Mouse (Mus musculus) stomach, embryonic 15.5 days (tissue): ENCODE measurements around the gene Lrrc75b. TPM values are rescaled to one million over a fixed set of nuclear protein-coding genes. Genes with fewer than 3 reads are reported as not detected.
A peak's percentile ranks its signal among the peaks of the same experiment; 100 is the strongest.
"Not testable (repeated sequence)": the region's sequence is repeated elsewhere in the genome, so short reads cannot be mapped to it uniquely, and the experiment has no call there.

ENCODE experiments used
- ATAC-seq: fragments of 200-750 bp; cut with Nextera tagmentation; 2 replicates; pipeline ENCODE4 v1.8.0; 2017; ENCODE audit warnings: low read depth, moderate number of reproducible peaks, moderate TSS enrichment; ENCODE audit not compliant: insufficient read depth, low FRiP score
- H3K27ac ChIP-seq: fragments of 300-500 bp; sonication (generic); 2 replicates; pipeline ENCODE4 v1.5.1; 2015; ENCODE audit warnings: mild to moderate bottlenecking, inconsistent platforms
- H3K27me3 ChIP-seq: fragments of 300-500 bp; sonication (generic); replicated peaks from 2 replicates; pipeline ENCODE4 v1.6.1; 2015; ENCODE audit warnings: inconsistent platforms
- H3K36me3 ChIP-seq: fragments of 300-500 bp; sonication (generic); 2 replicates; pipeline ENCODE4 v1.6.1; 2015; ENCODE audit warnings: inconsistent platforms
- H3K4me1 ChIP-seq: fragments of 300-500 bp; sonication (generic); 2 replicates; pipeline ENCODE4 v1.6.1; 2015; ENCODE audit warnings: inconsistent platforms
- H3K4me2 ChIP-seq: fragments of 300-500 bp; sonication (generic); 2 replicates; pipeline ENCODE4 v1.6.1; 2015; ENCODE audit warnings: mild to moderate bottlenecking, inconsistent platforms
- H3K4me3 ChIP-seq: fragments of 300-500 bp; sonication (generic); replicated peaks from 2 replicates; pipeline ENCODE4 v1.5.1; 2015; ENCODE audit warnings: inconsistent platforms
- H3K9ac ChIP-seq: fragments of 300-500 bp; sonication (generic); 2 replicates; pipeline ENCODE4 v1.6.1; 2015; ENCODE audit warnings: inconsistent platforms
- H3K9me3 ChIP-seq: fragments of 300-500 bp; sonication (generic); 2 replicates; pipeline ENCODE4 v1.6.1; 2016; ENCODE audit warnings: inconsistent platforms
- WGBS: fragments of 180-500 bp; shearing (Covaris S2); methylation state at CpG from one replicate; pipeline ENCODE4 v1.1.7; 2015; 5-methylcytosine and 5-hydroxymethylcytosine counted together
- polyA plus RNA-seq: library from polyadenylated mRNA; unstranded; fragments of >200 nt; fragmentation: Nextera tagmentation; extraction: Ambion mirVana; gene quantifications from 2 replicates; pipeline ENCODE4 v1.2.1, GENCODE M21; 2015

The Lrrc75b gene
- polyA plus RNA-seq, 1 experiment from 2014 or later: 1.6 TPM

GRCm38 (mm10) chr10:75587781-75588180, 27.7 kb upstream of the Lrrc75b start:
- no peak overlapping the region for H3K27ac ChIP-seq
- H3K4me1 ChIP-seq: peaks cover 28% of the 10 kb centered on the region
- no peak overlapping the region for H3K9ac ChIP-seq
- H3K36me3 ChIP-seq: no peaks in the 10 kb centered on the region
- H3K9me3 ChIP-seq: no peaks in the 10 kb centered on the region
- WGBS: 84% methylated on average over 4 of the region's 4 CpGs
- no peak overlapping the region for H3K4me2 ChIP-seq
- ATAC-seq: no peak
- H3K4me3 ChIP-seq: no peak overlapping the region
- no peaks in the 10 kb centered on the region for H3K27me3 ChIP-seq

- no peak for ATAC-seq
- Histone ChIP-seq H3K27ac (no peak overlapping the region), H3K4me1 (peaks cover 23% of the 10 kb centered on the region), H3K36me3 (no peaks in the 10 kb centered on the region), H3K4me2 (no peak overlapping the region; the same call in 1 of the 2 replicates), H3K9me3 (no peaks in the 10 kb centered on the region), H3K27me3 (no peaks in the 10 kb centered on the region), H3K4me3 (no peak overlapping the region), H3K9ac (no peak overlapping the region)
- 74% methylated on average over 1 of the region's 1 CpGs for WGBS
These were observed 26.4 kb upstream of the Lrrc75b start for GRCm38 (mm10) chr10:75586553-75586879.

- H3K27me3 ChIP-seq: no peaks in the 10 kb centered on the region
- WGBS: 18% methylated on average over 20 of the region's 20 CpGs
- H3K36me3 ChIP-seq: no peaks in the 10 kb centered on the region
- no peak overlapping the region for H3K4me3 ChIP-seq
- no peak for ATAC-seq
- H3K4me2 ChIP-seq: peak overlapping the region; percentile 36
- H3K27ac ChIP-seq: no peak overlapping the region
- no peaks in the 10 kb centered on the region for H3K9me3 ChIP-seq
- peaks cover 23% of the 10 kb centered on the region for H3K4me1 ChIP-seq
- no peak overlapping the region for H3K9ac ChIP-seq
These were observed 25.9 kb upstream of the Lrrc75b start for GRCm38 (mm10) chr10:75585876-75586552.

GRCm38 (mm10) chr10:75579129-75579528, 19.0 kb upstream of the Lrrc75b start:
- H3K27me3 ChIP-seq: no peaks in the 10 kb centered on the region
- H3K36me3 ChIP-seq: no peaks in the 10 kb centered on the region
- H3K4me3 ChIP-seq: no peak overlapping the region
- no peak overlapping the region for H3K9ac ChIP-seq
- WGBS: 86% methylated on average over 6 of the region's 6 CpGs
- no peak overlapping the region for H3K27ac ChIP-seq
- H3K4me2 ChIP-seq: no peak overlapping the region
- no peak for ATAC-seq
- no peaks in the 10 kb centered on the region for H3K9me3 ChIP-seq
- H3K4me1 ChIP-seq: no peaks in the 10 kb centered on the region

- Histone ChIP-seq H3K9me3 (no peaks in the 10 kb centered on the region), H3K9ac (no peak overlapping the region), H3K27ac (no peak overlapping the region), H3K4me2 (no peak overlapping the region), H3K36me3 (no peaks in the 10 kb centered on the region), H3K27me3 (no peaks in the 10 kb centered on the region), H3K4me1 (no peaks in the 10 kb centered on the region), H3K4me3 (no peak overlapping the region)
- WGBS: 84% methylated on average over 9 of the region's 9 CpGs
- no peak for ATAC-seq
These were observed 13.8 kb upstream of the Lrrc75b start for GRCm38 (mm10) chr10:75573965-75574364.

GRCm38 (mm10) chr10:75573181-75573580, 13.1 kb upstream of the Lrrc75b start:
- Histone ChIP-seq H3K4me2 (no peak overlapping the region), H3K27ac (no peak overlapping the region), H3K27me3 (no peaks in the 10 kb centered on the region), H3K4me3 (no peak overlapping the region), H3K36me3 (no peaks in the 10 kb centered on the region), H3K9me3 (no peaks in the 10 kb centered on the region), H3K4me1 (no peaks in the 10 kb centered on the region), H3K9ac (no peak overlapping the region)
- 79% methylated on average over 10 of the region's 10 CpGs for WGBS
- no peak for ATAC-seq

GRCm38 (mm10) chr10:75571937-75572336, 11.8 kb upstream of the Lrrc75b start:
- H3K9ac ChIP-seq: no peak overlapping the region
- H3K27ac ChIP-seq: no peak overlapping the region
- H3K36me3 ChIP-seq: no peaks in the 10 kb centered on the region
- H3K4me3 ChIP-seq: no peak overlapping the region
- H3K27me3 ChIP-seq: no peaks in the 10 kb centered on the region
- H3K4me2 ChIP-seq: no peak overlapping the region
- H3K9me3 ChIP-seq: no peaks in the 10 kb centered on the region
- no peak for ATAC-seq
- H3K4me1 ChIP-seq: no peaks in the 10 kb centered on the region
- WGBS: 56% methylated on average over 9 of the region's 9 CpGs

- no peak for ATAC-seq
- H3K36me3 ChIP-seq: no peaks in the 10 kb centered on the region
- H3K27ac ChIP-seq: no peak overlapping the region
- H3K4me2 ChIP-seq: no peak overlapping the region
- no peaks in the 10 kb centered on the region for H3K27me3 ChIP-seq
- H3K9me3 ChIP-seq: no peaks in the 10 kb centered on the region
- H3K4me3 ChIP-seq: no peak overlapping the region
- 39% methylated on average over 10 of the region's 10 CpGs for WGBS
- no peaks in the 10 kb centered on the region for H3K4me1 ChIP-seq
- no peak overlapping the region for H3K9ac ChIP-seq
These were observed 11.0 kb upstream of the Lrrc75b start for GRCm38 (mm10) chr10:75570981-75571657.

- no peaks in the 10 kb centered on the region for H3K9me3 ChIP-seq
- 21% methylated on average over 4 of the region's 4 CpGs for WGBS
- no peak overlapping the region for H3K27ac ChIP-seq
- no peaks in the 10 kb centered on the region for H3K27me3 ChIP-seq
- ATAC-seq: peak; percentile 54; the same call in 1 of the 2 replicates
- peak overlapping the region; percentile 34 for H3K4me2 ChIP-seq
- no peak overlapping the region for H3K9ac ChIP-seq
- H3K4me1 ChIP-seq: no peaks in the 10 kb centered on the region
- H3K4me3 ChIP-seq: peak overlapping the region; percentile 25
- H3K36me3 ChIP-seq: no peaks in the 10 kb centered on the region
These were observed 8.7 kb upstream of the Lrrc75b start for GRCm38 (mm10) chr10:75568851-75569250.

- Histone ChIP-seq H3K9me3 (no peaks in the 10 kb centered on the region), H3K4me3 (peak overlapping the region; percentile 25), H3K27me3 (no peaks in the 10 kb centered on the region), H3K9ac (no peak overlapping the region), H3K36me3 (no peaks in the 10 kb centered on the region), H3K4me2 (peak overlapping the region; percentile 34), H3K27ac (no peak overlapping the region), H3K4me1 (no peaks in the 10 kb centered on the region)
- 7% methylated on average over 11 of the region's 11 CpGs for WGBS
- ATAC-seq: 0 out of 2 replicates have a peak, but pooled peaks have one; percentile 32
These were observed 8.3 kb upstream of the Lrrc75b start for GRCm38 (mm10) chr10:75568441-75568840.

GRCm38 (mm10) chr10:75568029-75568428, 7.9 kb upstream of the Lrrc75b start:
- H3K4me3 ChIP-seq: no peak overlapping the region
- no peaks in the 10 kb centered on the region for H3K9me3 ChIP-seq
- no peak overlapping the region for H3K27ac ChIP-seq
- no peak for ATAC-seq
- no peaks in the 10 kb centered on the region for H3K4me1 ChIP-seq
- peak overlapping the region; percentile 34; the same call in 1 of the 2 replicates for H3K4me2 ChIP-seq
- WGBS: 29% methylated on average over 5 of the region's 5 CpGs
- H3K9ac ChIP-seq: no peak overlapping the region
- no peaks in the 10 kb centered on the region for H3K27me3 ChIP-seq
- H3K36me3 ChIP-seq: no peaks in the 10 kb centered on the region

- H3K4me3 ChIP-seq, H3K27ac ChIP-seq, H3K4me2 ChIP-seq, H3K9ac ChIP-seq, H3K27me3 ChIP-seq, H3K36me3 ChIP-seq, H3K9me3 ChIP-seq, H3K4me1 ChIP-seq, ATAC-seq: not testable (repeated sequence)
- 80% methylated on average over 2 of the region's 2 CpGs for WGBS
These were observed 6.6 kb upstream of the Lrrc75b start for GRCm38 (mm10) chr10:75566765-75567164.
